Mouse (Mus musculus) liver, adult 2 months (tissue): ENCODE data around the gene Klhl35.

Experiments
- CTCF ChIP-seq: fragments of 200-500 bp; IDR thresholded peaks from 2 replicates; pipeline ENCODE4 v1.5.1; 2011; ENCODE audit warnings: low read depth, low read length, control low read depth
- POLR2A ChIP-seq: fragments of 200-500 bp; IDR thresholded peaks from 2 replicates; pipeline ENCODE4 v1.6.1; 2011; ENCODE audit warnings: low read length, control low read depth; ENCODE audit not compliant: insufficient read depth; ENCODE audit errors: extremely low read depth

- TF ChIP-seq CTCF (no peak), POLR2A (no peak)
Observed at GRCm38 (mm10) chr7:99424538-99425155, 41.2 kb upstream of the Klhl35 start.
